Mouse (Mus musculus) midbrain, embryonic 13.5 days (tissue): ENCODE results near the gene Prkag3. TPM values are rescaled to one million over a fixed set of nuclear protein-coding genes. Genes with fewer than 3 reads are reported as not detected.

Experiments
- ATAC-seq: fragments of 200-750 bp; cut with Nextera tagmentation; 2 replicates; pipeline ENCODE4 v1.8.0; 2017; ENCODE audit warnings: mild to moderate bottlenecking, moderate TSS enrichment, moderate library complexity
- H3K27ac ChIP-seq: fragments of 300-500 bp; sonication (generic); 2 replicates; pipeline ENCODE4 v1.5.1; 2015; ENCODE audit warnings: inconsistent platforms, mild to moderate bottlenecking, moderate library complexity
- H3K27me3 ChIP-seq: fragments of 300-500 bp; sonication (generic); 2 replicates; pipeline ENCODE4 v1.6.1; 2015; ENCODE audit warnings: mild to moderate bottlenecking, inconsistent platforms
- H3K36me3 ChIP-seq: fragments of 300-500 bp; sonication (generic); 2 replicates; pipeline ENCODE4 v1.6.1; 2015; ENCODE audit warnings: mild to moderate bottlenecking, inconsistent platforms
- H3K4me1 ChIP-seq: fragments of 300-500 bp; sonication (generic); replicated peaks from 2 replicates; pipeline ENCODE4 v1.6.1; 2015; ENCODE audit warnings: inconsistent platforms
- H3K4me2 ChIP-seq: fragments of 300-500 bp; sonication (generic); replicated peaks from 2 replicates; pipeline ENCODE4 v1.6.1; 2015; ENCODE audit warnings: moderate library complexity, mild to moderate bottlenecking, inconsistent platforms
- H3K4me3 ChIP-seq: fragments of 300-500 bp; sonication (generic); replicated peaks from 2 replicates; pipeline ENCODE4 v1.5.1; 2015; ENCODE audit warnings: mild to moderate bottlenecking, inconsistent platforms
- H3K9ac ChIP-seq: fragments of 300-500 bp; sonication (generic); replicated peaks from 2 replicates; pipeline ENCODE4 v1.6.1; 2015; ENCODE audit warnings: mild to moderate bottlenecking, inconsistent platforms
- H3K9me3 ChIP-seq: fragments of 300-500 bp; sonication (generic); 2 replicates; pipeline ENCODE4 v1.6.1; 2016; ENCODE audit warnings: mild to moderate bottlenecking, inconsistent platforms
- WGBS: fragments of 180-500 bp; shearing (Covaris S2); methylation state at CpG from one replicate; pipeline ENCODE4 v1.1.7; 2015; 5-methylcytosine and 5-hydroxymethylcytosine counted together
- polyA plus RNA-seq: library from polyadenylated mRNA; unstranded; fragments of >200 nt; fragmentation: Nextera tagmentation; extraction: Ambion mirVana; gene quantifications from 2 replicates; pipeline ENCODE4 v1.2.1, GENCODE M21; 2015

Prkag3 gene
- polyA plus RNA-seq, 1 experiment from 2014 or later: 0.08 TPM

DNA sequence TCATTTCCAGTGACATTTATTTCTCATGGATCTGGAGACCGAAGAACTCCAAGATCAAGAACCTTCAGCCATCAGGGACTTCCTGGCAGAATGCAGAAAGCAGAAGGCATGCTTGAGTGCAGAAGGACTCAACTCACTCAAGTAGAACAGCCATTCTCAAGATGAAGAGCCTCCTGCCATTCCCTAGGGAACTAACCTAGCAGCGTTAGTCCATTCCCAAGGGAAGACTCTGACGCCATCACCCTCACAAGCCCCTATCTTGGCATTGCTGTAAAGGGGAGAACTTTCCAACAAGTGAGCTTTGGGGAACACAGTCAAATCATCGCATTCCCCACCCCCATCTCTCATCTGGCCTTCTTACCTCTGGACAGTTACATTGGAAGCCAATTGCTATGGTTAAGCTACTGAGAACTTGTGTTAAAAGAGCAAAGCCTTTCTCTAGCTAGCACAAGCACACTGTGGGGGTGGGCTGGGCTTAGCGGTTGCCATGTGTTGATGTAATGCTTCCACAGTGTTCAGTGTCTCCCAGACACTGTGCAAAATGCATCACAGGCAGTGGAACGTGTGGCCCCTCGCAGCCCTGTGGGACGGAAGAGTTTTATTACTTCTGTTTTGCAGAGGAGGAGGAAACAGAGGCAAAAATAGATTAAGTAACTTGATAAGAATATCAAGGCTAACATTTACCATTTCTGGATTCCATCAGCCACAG lies 4.4 kb upstream of the Prkag3 start:
- 0 out of 2 replicates have a peak, but pooled peaks cover 4% of the 10 kb centered on the region for H3K4me1 ChIP-seq
- H3K9me3 ChIP-seq: no peaks in the 10 kb centered on the region
- no peaks in the 10 kb centered on the region for H3K36me3 ChIP-seq
- 93% methylated on average over 8 of the region's 8 CpGs for WGBS
- no peak overlapping the region for H3K4me2 ChIP-seq
- no peak overlapping the region for H3K9ac ChIP-seq
- no peak overlapping the region for H3K27ac ChIP-seq
- ATAC-seq: no peak
- peaks cover 9% of the 10 kb centered on the region; the same call in 1 of the 2 replicates for H3K27me3 ChIP-seq
- no peak overlapping the region for H3K4me3 ChIP-seq

DNA sequence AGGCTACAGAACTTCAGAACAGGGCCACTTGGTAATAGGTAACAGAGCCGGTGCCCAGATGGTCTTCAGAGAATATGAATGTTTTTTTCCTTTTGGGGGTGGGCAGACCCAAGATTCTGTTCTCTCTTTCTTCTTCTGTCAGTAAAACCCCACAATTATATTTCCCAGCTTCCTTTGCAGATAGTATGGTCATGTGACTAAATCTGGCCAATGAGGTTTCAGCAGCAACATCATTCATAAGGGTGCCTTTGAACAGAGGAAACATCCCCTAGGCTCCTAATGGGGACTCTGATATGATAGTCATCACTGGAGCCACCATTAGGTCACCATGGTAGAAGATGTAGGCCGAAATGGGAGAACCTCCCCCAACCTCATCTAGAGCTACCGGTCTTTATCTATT lies 3.8 kb upstream of the Prkag3 start:
- H3K4me3 ChIP-seq: no peak overlapping the region
- H3K9ac ChIP-seq: no peak overlapping the region
- H3K27me3 ChIP-seq: peaks cover 11% of the 10 kb centered on the region
- H3K4me1 ChIP-seq: 0 out of 2 replicates have a peak, but pooled peaks cover 4% of the 10 kb centered on the region
- H3K27ac ChIP-seq: no peak overlapping the region
- WGBS: 97% methylated on average over 3 of the region's 3 CpGs
- no peaks in the 10 kb centered on the region for H3K36me3 ChIP-seq
- H3K9me3 ChIP-seq: no peaks in the 10 kb centered on the region
- ATAC-seq: no peak
- no peak overlapping the region for H3K4me2 ChIP-seq

DNA sequence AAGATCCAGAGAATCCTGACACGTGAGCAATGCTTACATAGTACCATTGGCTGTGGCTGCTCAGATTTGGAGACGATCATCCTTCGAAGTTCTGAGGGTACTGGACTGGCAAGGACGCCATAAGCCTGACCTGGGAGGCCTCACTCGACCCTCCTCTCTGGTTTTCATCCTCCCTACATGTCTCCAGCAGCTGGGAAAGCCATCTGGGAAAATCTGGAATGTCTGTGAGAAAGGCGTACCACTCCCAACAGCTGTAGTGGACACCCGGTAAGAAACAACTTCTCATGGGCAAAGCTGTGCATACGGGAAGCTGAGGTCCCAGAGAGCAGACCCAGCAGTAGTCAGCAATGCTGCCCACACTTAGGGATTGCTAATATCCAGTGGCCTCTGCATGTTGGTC lies 3.1 kb upstream of the Prkag3 start:
- Histone ChIP-seq H3K4me3 (no peak overlapping the region), H3K4me2 (no peak overlapping the region), H3K27ac (no peak overlapping the region), H3K36me3 (no peaks in the 10 kb centered on the region), H3K9me3 (no peaks in the 10 kb centered on the region), H3K9ac (no peak overlapping the region), H3K27me3 (peaks cover 18% of the 10 kb centered on the region), H3K4me1 (0 out of 2 replicates have a peak, but pooled peaks cover 4% of the 10 kb centered on the region)
- 88% methylated on average over 8 of the region's 8 CpGs for WGBS
- ATAC-seq: no peak

DNA sequence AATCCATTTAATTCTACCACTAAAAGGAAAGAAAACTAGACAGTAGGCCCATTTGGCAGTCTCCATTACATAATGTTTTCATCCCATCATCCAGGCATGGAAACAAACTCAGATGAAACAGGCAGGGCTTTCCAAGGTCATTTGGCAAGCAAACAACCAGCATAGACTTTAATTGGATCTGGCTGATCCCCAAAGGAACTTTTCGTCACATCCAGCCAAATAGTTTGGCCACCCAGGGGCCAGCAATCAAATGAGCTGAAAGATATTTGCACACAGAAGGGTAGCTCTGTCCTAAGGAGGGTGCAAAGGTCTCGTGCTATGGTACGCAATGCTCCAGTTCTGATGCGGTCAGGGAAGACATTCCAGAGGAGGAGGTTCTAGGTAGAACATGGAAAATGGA lies 1.7 kb upstream of the Prkag3 start:
- 85% methylated on average over 4 of the region's 4 CpGs for WGBS
- 0 out of 2 replicates have a peak, but pooled peaks cover 4% of the 10 kb centered on the region for H3K4me1 ChIP-seq
- ATAC-seq: no peak

DNA sequence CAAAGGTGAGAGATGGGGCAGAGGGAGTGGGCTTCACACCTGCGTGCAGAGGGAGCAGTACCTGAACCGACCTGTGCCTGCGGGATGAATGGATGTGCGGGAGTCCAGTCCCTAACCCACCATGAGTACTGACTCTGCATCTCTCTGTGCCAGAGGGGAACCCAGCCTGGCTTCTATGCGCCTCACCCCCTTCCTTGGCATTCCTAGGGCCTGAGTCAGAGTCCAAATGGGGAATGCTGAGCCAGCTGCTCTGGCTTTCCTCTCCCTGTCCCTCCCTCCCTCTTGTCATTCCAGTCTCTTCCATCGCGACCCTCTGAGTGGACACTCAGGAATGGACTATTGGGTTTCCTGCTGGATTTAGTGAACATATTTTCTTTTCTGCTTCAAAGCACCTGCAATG lies 280 bp upstream of the Prkag3 start:
- H3K4me3 ChIP-seq: no peak overlapping the region
- WGBS: 78% methylated on average over 7 of the region's 7 CpGs
- H3K36me3 ChIP-seq: no peaks in the 10 kb centered on the region
- H3K4me2 ChIP-seq: no peak overlapping the region
- H3K27ac ChIP-seq: no peak overlapping the region
- 0 out of 2 replicates have a peak, but pooled peaks cover 4% of the 10 kb centered on the region for H3K4me1 ChIP-seq
- peaks cover 22% of the 10 kb centered on the region for H3K27me3 ChIP-seq
- no peak overlapping the region for H3K9ac ChIP-seq
- no peak for ATAC-seq
- H3K9me3 ChIP-seq: no peaks in the 10 kb centered on the region

More for the DNA sequence above, 1.7 kb upstream of the Prkag3 start:
- Histone ChIP-seq H3K27ac (no peak overlapping the region), H3K9me3 (no peaks in the 10 kb centered on the region), H3K27me3 (peaks cover 22% of the 10 kb centered on the region), H3K36me3 (no peaks in the 10 kb centered on the region), H3K4me3 (no peak overlapping the region), H3K9ac (no peak overlapping the region), H3K4me2 (no peak overlapping the region)

GRCm38 (mm10) chr1:74747335-74747734 lies 1.7 kb downstream of the Prkag3 start:
- no peak for ATAC-seq
- no peak overlapping the region for H3K4me2 ChIP-seq
- H3K9me3 ChIP-seq: no peaks in the 10 kb centered on the region
- no peak overlapping the region for H3K27ac ChIP-seq
- H3K27me3 ChIP-seq: peaks cover 22% of the 10 kb centered on the region
- 0 out of 2 replicates have a peak, but pooled peaks cover 4% of the 10 kb centered on the region for H3K4me1 ChIP-seq
- H3K4me3 ChIP-seq: no peak overlapping the region
- no peak overlapping the region for H3K9ac ChIP-seq
- no peaks in the 10 kb centered on the region for H3K36me3 ChIP-seq
- WGBS: 77% methylated on average over 5 of the region's 5 CpGs

- WGBS: 84% methylated on average over 7 of the region's 7 CpGs
- no peak overlapping the region for H3K9ac ChIP-seq
Observed at GRCm38 (mm10) chr1:74740846-74741245, 8.2 kb downstream of the Prkag3 start.

DNA sequence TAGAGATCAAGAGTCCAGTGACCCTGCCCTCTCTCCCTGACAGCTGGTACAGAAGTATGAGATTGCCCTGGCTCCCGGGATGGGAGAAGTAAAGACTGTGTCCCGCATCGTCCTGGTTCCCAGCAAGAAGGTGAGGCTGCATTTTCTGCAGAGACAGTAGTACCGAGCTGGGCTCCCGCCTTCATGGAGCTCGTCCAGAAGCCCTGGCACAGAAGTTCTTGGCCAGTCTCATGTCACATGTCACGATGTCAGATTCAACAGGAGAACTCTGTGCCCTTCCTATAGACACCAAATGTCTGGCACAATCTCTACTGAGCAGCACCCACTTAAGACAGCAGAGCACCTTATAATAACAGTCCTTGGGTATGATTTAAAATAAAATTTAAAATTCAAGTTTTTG lies 11.5 kb downstream of the Prkag3 start:
- Histone ChIP-seq H3K36me3 (no peaks in the 10 kb centered on the region), H3K4me1 (no peaks in the 10 kb centered on the region), H3K9ac (no peak overlapping the region), H3K27me3 (no peaks in the 10 kb centered on the region), H3K4me3 (no peak overlapping the region), H3K27ac (no peak overlapping the region), H3K4me2 (no peak overlapping the region), H3K9me3 (no peaks in the 10 kb centered on the region)
- no peak for ATAC-seq
- WGBS: 88% methylated on average over 7 of the region's 7 CpGs

More at GRCm38 (mm10) chr1:74740846-74741245, 8.2 kb downstream of the Prkag3 start:
- Histone ChIP-seq H3K4me1 (no peaks in the 10 kb centered on the region), H3K9me3 (no peaks in the 10 kb centered on the region), H3K27me3 (no peaks in the 10 kb centered on the region), H3K36me3 (no peaks in the 10 kb centered on the region), H3K27ac (no peak overlapping the region), H3K4me3 (no peak overlapping the region), H3K4me2 (no peak overlapping the region)
- ATAC-seq: no peak

DNA sequence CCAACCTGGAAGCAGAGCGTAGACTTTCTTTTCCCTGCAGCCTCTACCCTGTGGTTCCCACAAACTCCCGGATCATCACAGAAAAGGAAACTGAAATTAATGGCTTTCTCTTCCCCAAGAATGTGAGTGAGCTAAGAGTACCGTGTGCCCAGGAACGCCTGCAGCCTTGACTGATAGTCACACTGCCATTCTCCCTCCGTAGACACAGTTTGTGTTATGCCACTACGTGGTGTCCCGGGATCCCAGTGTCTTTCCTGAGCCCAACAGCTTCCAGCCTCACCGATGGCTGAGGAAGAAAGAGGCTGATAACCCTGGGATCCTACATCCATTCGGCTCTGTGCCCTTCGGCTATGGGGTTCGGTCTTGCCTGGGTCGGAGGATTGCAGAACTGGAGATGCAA lies 12.0 kb downstream of the Prkag3 start:
- Histone ChIP-seq H3K36me3 (no peaks in the 10 kb centered on the region), H3K27me3 (no peaks in the 10 kb centered on the region), H3K27ac (no peak overlapping the region), H3K4me3 (no peak overlapping the region), H3K9me3 (no peaks in the 10 kb centered on the region), H3K4me1 (no peaks in the 10 kb centered on the region), H3K9ac (no peak overlapping the region), H3K4me2 (no peak overlapping the region)
- 96% methylated on average over 12 of the region's 12 CpGs for WGBS
- ATAC-seq: no peak

- Histone ChIP-seq H3K9ac (no peak overlapping the region), H3K27me3 (no peaks in the 10 kb centered on the region), H3K4me1 (no peaks in the 10 kb centered on the region), H3K4me3 (no peak overlapping the region), H3K27ac (no peak overlapping the region), H3K4me2 (no peak overlapping the region), H3K9me3 (0 out of 2 replicates have a peak, but pooled peaks cover 4% of the 10 kb centered on the region), H3K36me3 (no peaks in the 10 kb centered on the region)
- ATAC-seq: no peak
- WGBS: 81% methylated on average over 8 of the region's 8 CpGs
Observed at GRCm38 (mm10) chr1:74728446-74728845, 20.6 kb downstream of the Prkag3 start.

GRCm38 (mm10) chr1:74726674-74727073 lies 22.3 kb downstream of the Prkag3 start:
- Histone ChIP-seq H3K27me3 (no peaks in the 10 kb centered on the region), H3K4me1 (no peaks in the 10 kb centered on the region), H3K36me3 (no peaks in the 10 kb centered on the region), H3K9me3 (0 out of 2 replicates have a peak, but pooled peaks cover 4% of the 10 kb centered on the region), H3K4me2 (no peak overlapping the region), H3K27ac (no peak overlapping the region), H3K9ac (no peak overlapping the region), H3K4me3 (no peak overlapping the region)
- ATAC-seq: no peak
- 89% methylated on average over 5 of the region's 5 CpGs for WGBS

DNA sequence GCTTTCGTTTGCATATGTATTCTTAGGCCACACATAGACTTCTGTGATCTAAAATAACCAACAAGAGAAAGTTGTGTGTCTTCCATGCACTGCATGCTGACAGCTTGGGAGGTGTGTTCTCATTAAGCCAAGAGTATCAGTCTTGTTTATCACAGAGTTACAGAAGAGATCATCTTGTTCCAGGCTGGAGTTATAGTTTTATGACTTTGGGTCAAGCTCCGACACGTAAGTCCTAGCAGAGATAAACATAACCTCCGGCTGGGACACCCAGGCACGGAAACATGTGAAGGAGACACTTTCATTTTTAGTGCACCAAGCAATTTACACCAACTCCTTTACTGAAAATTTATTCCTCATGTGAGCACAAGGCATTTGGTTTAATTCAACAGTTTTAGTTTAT lies 22.9 kb downstream of the Prkag3 start:
- H3K4me2 ChIP-seq: no peak overlapping the region
- H3K27me3 ChIP-seq: no peaks in the 10 kb centered on the region
- H3K9ac ChIP-seq: no peak overlapping the region
- no peaks in the 10 kb centered on the region for H3K36me3 ChIP-seq
- ATAC-seq: no peak
- no peak overlapping the region for H3K4me3 ChIP-seq
- H3K27ac ChIP-seq: no peak overlapping the region
- H3K9me3 ChIP-seq: 0 out of 2 replicates have a peak, but pooled peaks cover 4% of the 10 kb centered on the region
- 84% methylated on average over 5 of the region's 5 CpGs for WGBS
- no peaks in the 10 kb centered on the region for H3K4me1 ChIP-seq

DNA sequence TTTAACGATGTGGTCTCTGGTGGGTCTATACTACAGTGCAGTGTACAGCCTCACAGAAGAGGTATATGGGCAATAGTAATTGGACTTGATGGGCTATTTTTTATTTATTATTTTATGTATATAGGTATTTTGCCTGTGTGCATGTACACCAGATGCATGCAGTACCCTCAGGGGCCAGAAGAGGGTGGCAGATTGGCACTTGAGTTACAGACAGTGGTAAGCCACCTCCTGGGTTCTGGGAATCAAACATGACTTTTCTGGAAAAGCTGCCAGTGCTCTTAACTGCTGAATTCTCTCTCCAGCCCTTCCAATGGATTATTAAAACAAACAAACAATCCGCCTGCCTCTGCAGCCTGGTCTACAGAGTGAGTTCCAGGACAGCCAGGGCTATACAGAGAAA lies 25.3 kb downstream of the Prkag3 start:
- no peaks in the 10 kb centered on the region for H3K4me1 ChIP-seq
- H3K27ac ChIP-seq: no peak overlapping the region
- no peak for ATAC-seq
- WGBS: 74% methylated on average over 2 of the region's 2 CpGs
- no peaks in the 10 kb centered on the region for H3K36me3 ChIP-seq
- H3K9ac ChIP-seq: no peak overlapping the region
- H3K4me2 ChIP-seq: no peak overlapping the region
- 0 out of 2 replicates have a peak, but pooled peaks cover 4% of the 10 kb centered on the region for H3K9me3 ChIP-seq
- no peaks in the 10 kb centered on the region for H3K27me3 ChIP-seq
- H3K4me3 ChIP-seq: no peak overlapping the region
